Mouse (Mus musculus) small intestine, adult 2 months (tissue): ENCODE results near the gene Mpeg1.

ENCODE experiments used
- CTCF ChIP-seq: fragments of 200-500 bp; IDR thresholded peaks from 2 replicates; pipeline ENCODE4 v1.5.1; 2012; ENCODE audit warnings: low read depth, mild to moderate bottlenecking, control low read depth, inconsistent platforms, low read length, moderate library complexity, mixed read lengths; ENCODE audit not compliant: insufficient replicate concordance, insufficient read length; ENCODE audit errors: extremely low read depth
- POLR2A ChIP-seq: fragments of 200-500 bp; IDR thresholded peaks from 2 replicates; pipeline ENCODE4 v1.6.1; 2012; ENCODE audit warnings: low read depth, mild to moderate bottlenecking, control low read depth, inconsistent platforms, low read length, moderate library complexity

DNA sequence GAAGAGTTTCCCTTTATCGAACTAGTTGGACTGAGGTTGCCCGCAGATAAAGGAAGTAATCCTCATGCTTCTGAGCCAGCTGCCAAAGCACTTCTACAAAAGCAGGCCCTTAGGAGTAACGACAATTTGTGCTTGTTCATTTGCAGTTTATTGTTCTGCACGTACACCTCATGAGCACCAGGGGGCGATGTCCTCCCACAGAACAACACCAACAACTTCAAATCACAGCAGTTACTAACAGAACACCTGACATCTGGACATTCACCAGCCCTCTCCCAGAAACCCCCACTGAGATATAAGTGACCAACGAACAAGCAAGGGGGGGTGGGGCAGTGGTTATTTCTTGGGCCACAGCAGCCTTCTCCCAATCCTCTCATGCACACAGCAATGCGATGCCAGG, 5.6 kb downstream of the Mpeg1 start:
- TF ChIP-seq CTCF (peak; percentile 66; the same call in 1 of the 2 replicates), POLR2A (no peak)
